Mouse (Mus musculus) C2C12 (cell line): ENCODE measurements around the gene Wfdc16. TPM values are rescaled to one million over a fixed set of nuclear protein-coding genes. Genes with fewer than 3 reads are reported as not detected.

Experiments used
- H3K27me3 ChIP-seq: one replicate; pipeline ENCODE4 v1.6.1; 2011; ENCODE audit not compliant: control insufficient read depth, insufficient read depth, insufficient read length
- H3K36me3 ChIP-seq: one replicate; pipeline ENCODE4 v1.6.1; 2011; ENCODE audit not compliant: control insufficient read depth, insufficient read depth
- H3K4me3 ChIP-seq: one replicate; pipeline ENCODE4 v1.5.1; 2011; ENCODE audit warnings: mild to moderate bottlenecking, control low read depth; ENCODE audit not compliant: poor library complexity, insufficient read depth, severe bottlenecking
- H3K79me2 ChIP-seq: one replicate; pipeline ENCODE4 v1.6.1; 2011; ENCODE audit not compliant: control insufficient read depth, insufficient read depth
- H3K79me3 ChIP-seq: one replicate; pipeline ENCODE4 v1.6.1; 2011; ENCODE audit warnings: low read depth, control low read depth
- H3ac ChIP-seq: one replicate; pipeline ENCODE3; 2011; ENCODE audit warnings: low read depth; ENCODE audit not compliant: control insufficient read depth, insufficient read length
- CEBPB ChIP-seq: IDR thresholded peaks from one replicate; pipeline ENCODE4 v1.6.1; 2011; ENCODE audit warnings: low read depth, mild to moderate bottlenecking, control low read depth, moderate library complexity
- CTCF ChIP-seq: IDR thresholded peaks from one replicate; pipeline ENCODE4 v1.5.1; 2011; ENCODE audit not compliant: control insufficient read depth, insufficient read depth, insufficient read length
- FOSL1 ChIP-seq: IDR thresholded peaks from one replicate; pipeline ENCODE4 v1.8.0; 2011; ENCODE audit warnings: mild to moderate bottlenecking, low read length; ENCODE audit not compliant: poor library complexity, insufficient read depth, severe bottlenecking
- MAX ChIP-seq: IDR thresholded peaks from one replicate; pipeline ENCODE4 v1.6.1; 2011; ENCODE audit warnings: mild to moderate bottlenecking, control low read depth
- MYOD1 ChIP-seq: IDR thresholded peaks from one replicate; pipeline ENCODE4 v1.6.1; 2011; ENCODE audit warnings: low read depth; ENCODE audit not compliant: control insufficient read depth, insufficient read length
- MYOG ChIP-seq: IDR thresholded peaks from one replicate; pipeline ENCODE4 v1.6.1; 2011; ENCODE audit not compliant: control insufficient read depth, insufficient read length; ENCODE audit errors: extremely low read depth
- USF1 ChIP-seq: IDR thresholded peaks from one replicate; pipeline ENCODE4 v1.6.1; 2011; ENCODE audit warnings: low read depth, mild to moderate bottlenecking, control low read depth, moderate library complexity
- polyA plus RNA-seq: library from polyadenylated mRNA; unstranded; fragments of >200 nt; fragmentation: generic; extraction: Trizol; gene quantifications from one replicate; pipeline ENCODE4 v1.2.1, GENCODE M21; 2012; ENCODE audit warnings: missing spikeins

Wfdc16 gene
- polyA plus RNA-seq, 1 experiment: not detected

GRCm38 (mm10) chr2:164655858-164656257 lies 17.3 kb upstream of the Wfdc16 start, which contains the start of gene Wfdc10:
Gene Wfdc10 (plus strand): TSS chr2:164656046.
- TF ChIP-seq MYOD1 (no peak), USF1 (no peak), CTCF (no peak), MYOG (no peak)
- H3K4me3 ChIP-seq: no peak within 1 kb of the TSS

GRCm38 (mm10) chr2:164641881-164642673 lies 3.5 kb upstream of the Wfdc16 start:
- no peaks in the 10 kb centered on the region for H3K79me3 ChIP-seq
- H3K4me3 ChIP-seq: no peak overlapping the region
- no peak overlapping the region for H3ac ChIP-seq
- H3K36me3 ChIP-seq: no peaks in the 10 kb centered on the region
- H3K79me2 ChIP-seq: no peaks in the 10 kb centered on the region
- TF ChIP-seq FOSL1 (no peak), CEBPB (no peak), MAX (no peak), MYOG (no peak), CTCF (no peak)
- peaks cover 26% of the 10 kb centered on the region for H3K27me3 ChIP-seq

More at GRCm38 (mm10) chr2:164655858-164656257, 17.3 kb upstream of the Wfdc16 start, which contains the start of gene Wfdc10:
- no peak within 1 kb of the TSS for H3ac ChIP-seq
- no peaks in the 10 kb centered on the region for H3K79me2 ChIP-seq
- H3K27me3 ChIP-seq: peaks cover 43% of the 10 kb centered on the region
- no peaks in the 10 kb centered on the region for H3K36me3 ChIP-seq
- H3K79me3 ChIP-seq: no peaks in the 10 kb centered on the region

DNA sequence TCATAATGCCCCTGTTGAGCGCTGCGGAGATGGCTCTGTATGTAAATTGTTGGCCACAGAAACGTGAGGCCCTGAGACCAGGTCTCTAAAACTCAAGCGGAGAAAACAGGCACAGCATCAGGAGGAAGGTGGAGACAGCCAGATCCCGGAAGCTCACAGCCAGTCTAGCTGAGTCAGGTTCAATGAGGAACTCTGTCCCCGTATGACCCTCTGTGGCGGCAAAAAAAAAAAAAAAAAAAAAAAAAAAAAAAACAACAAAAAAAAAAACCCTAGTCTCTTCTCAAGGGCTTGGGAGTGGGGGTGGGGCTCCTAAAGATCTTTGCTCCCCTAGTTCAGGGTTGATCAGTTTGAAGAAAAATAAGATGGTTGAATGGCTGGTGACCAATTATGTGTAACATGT lies 2.5 kb upstream of the Wfdc16 start:
- H3K4me3 ChIP-seq: no peak overlapping the region

DNA sequence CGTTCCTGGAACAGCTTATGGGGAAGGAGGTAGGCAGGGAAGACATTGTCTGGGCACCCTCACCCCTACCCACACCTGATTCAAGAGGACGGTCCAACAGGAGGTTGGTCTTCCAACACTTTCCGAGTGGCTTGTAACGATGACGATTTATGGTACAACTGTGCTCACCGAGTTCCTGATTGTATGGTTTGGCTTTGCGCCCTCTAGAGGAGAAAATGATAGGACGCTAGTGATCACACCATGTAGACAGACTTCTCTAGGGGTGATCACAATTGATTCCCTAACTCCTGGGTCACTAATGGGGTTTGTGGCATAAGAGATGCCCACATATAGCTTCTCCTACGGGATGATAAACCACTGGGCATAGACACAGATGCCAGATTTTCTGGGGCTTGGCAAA lies 3.3 kb downstream of the Wfdc16 start:
- Histone ChIP-seq H3ac (no peak overlapping the region), H3K79me2 (no peaks in the 10 kb centered on the region), H3K79me3 (no peaks in the 10 kb centered on the region), H3K36me3 (no peaks in the 10 kb centered on the region), H3K27me3 (peaks cover 6% of the 10 kb centered on the region), H3K4me3 (no peak overlapping the region)
- TF ChIP-seq CEBPB (no peak), MAX (no peak), CTCF (no peak), MYOD1 (no peak), MYOG (no peak), FOSL1 (no peak), USF1 (no peak)

More for the DNA sequence above, 2.5 kb upstream of the Wfdc16 start:
- no peaks in the 10 kb centered on the region for H3K36me3 ChIP-seq
- H3K27me3 ChIP-seq: peaks cover 17% of the 10 kb centered on the region
- no peaks in the 10 kb centered on the region for H3K79me2 ChIP-seq
- no peak overlapping the region for H3ac ChIP-seq
- no peaks in the 10 kb centered on the region for H3K79me3 ChIP-seq
- TF ChIP-seq CTCF: no peak
- TF ChIP-seq MYOG: no peak
- TF ChIP-seq MAX: no peak
- TF ChIP-seq USF1: no peak
- no peak for TF ChIP-seq FOSL1
- TF ChIP-seq MYOD1: no peak
- TF ChIP-seq CEBPB: no peak

DNA sequence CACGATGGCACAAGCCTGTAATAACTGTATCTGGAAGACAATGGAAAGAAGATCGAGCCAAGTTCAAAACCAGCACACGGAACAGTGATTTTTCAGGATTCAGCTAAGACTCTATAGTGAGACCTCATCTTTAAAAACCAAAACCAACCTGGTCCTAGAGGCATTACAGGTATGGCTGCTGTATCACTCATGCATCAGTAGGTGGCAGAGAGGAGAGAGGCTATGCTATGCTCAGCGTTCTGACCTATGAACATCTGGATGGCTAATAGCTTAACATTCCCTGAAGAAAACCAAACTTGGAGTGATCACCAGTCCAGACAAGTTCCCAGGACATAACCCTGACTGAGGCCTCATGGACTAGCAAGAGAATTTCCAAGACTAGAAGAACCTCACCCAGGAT lies 16.8 kb downstream of the Wfdc16 start:
- Histone ChIP-seq H3K79me3 (no peaks in the 10 kb centered on the region), H3ac (no peak overlapping the region), H3K79me2 (no peaks in the 10 kb centered on the region), H3K36me3 (no peaks in the 10 kb centered on the region), H3K27me3 (peaks cover 29% of the 10 kb centered on the region), H3K4me3 (no peak overlapping the region)
- TF ChIP-seq CTCF (no peak), USF1 (no peak)

GRCm38 (mm10) chr2:164619050-164619449 lies 19.5 kb downstream of the Wfdc16 start:
- Histone ChIP-seq H3K79me2 (no peaks in the 10 kb centered on the region), H3K36me3 (no peaks in the 10 kb centered on the region), H3K4me3 (no peak overlapping the region), H3K27me3 (peaks cover 29% of the 10 kb centered on the region), H3K79me3 (no peaks in the 10 kb centered on the region), H3ac (no peak overlapping the region)
- TF ChIP-seq USF1 (no peak), MYOG (no peak), FOSL1 (no peak), CTCF (no peak), CEBPB (no peak)
